Mouse (Mus musculus): ENCODE data around the gene Nat8f4. TPM values are rescaled to one million over a fixed set of nuclear protein-coding genes. Genes with fewer than 3 reads are reported as not detected.
"Not testable (repeated sequence)": the region's sequence is repeated elsewhere in the genome, so short reads cannot be mapped to it uniquely, and the experiment has no call there.

Nat8f4 gene
- 1 to 10 TPM; 3.6 to 4.7 TPM for total RNA-seq (2021)

GRCm38 (mm10) chr6:85904642-85905061 lies at the start of gene Nat8f4:
Gene Nat8f4 (minus strand): TSS chr6:85904884.
- DNase-seq: peak; percentile 78
- intact Hi-C loops (cut with DNase I): not testable (repeated sequence)

GRCm38 (mm10) chr6:85948549-85948948 lies 43.9 kb upstream of the Nat8f4 start:
- no peak for DNase-seq

GRCm38 (mm10) chr6:85942469-85942868 lies 37.8 kb upstream of the Nat8f4 start:
- DNase-seq: no peak
- intact Hi-C loops (cut with DNase I): loop anchor here (10.0 kb wide), 1 partner anchor 442 kb away; no protein-coding TSS in a partner anchor

More at GRCm38 (mm10) chr6:85948549-85948948, 43.9 kb upstream of the Nat8f4 start:
- intact Hi-C loops (cut with DNase I): loop anchor here (10.0 kb wide), 1 partner anchor 436 kb away; no protein-coding TSS in a partner anchor

- intact Hi-C loops (cut with DNase I): no loop called here
These were observed 34.0 kb upstream of the Nat8f4 start for GRCm38 (mm10) chr6:85938701-85939100.

GRCm38 (mm10) chr6:85936508-85937465 lies 32.1 kb upstream of the Nat8f4 start:
- intact Hi-C loops (cut with DNase I): not testable (repeated sequence)
- DNase-seq: peak; percentile 81

More at GRCm38 (mm10) chr6:85938701-85939100, 34.0 kb upstream of the Nat8f4 start:
- no peak for DNase-seq

- intact Hi-C loops (cut with DNase I): no loop called here
These were observed 31.0 kb upstream of the Nat8f4 start for GRCm38 (mm10) chr6:85935646-85936045.

GRCm38 (mm10) chr6:85934047-85934446 lies 29.4 kb upstream of the Nat8f4 start:
- intact Hi-C loops (cut with DNase I): no loop called here
- DNase-seq: no peak

More at GRCm38 (mm10) chr6:85935646-85936045, 31.0 kb upstream of the Nat8f4 start:
- no peak for DNase-seq

GRCm38 (mm10) chr6:85929312-85929711 lies 24.6 kb upstream of the Nat8f4 start:
- intact Hi-C loops (cut with DNase I): no loop called here
- DNase-seq: no peak

- DNase-seq: no peak
- intact Hi-C loops (cut with DNase I): no loop called here
These were observed 23.1 kb upstream of the Nat8f4 start for GRCm38 (mm10) chr6:85927476-85928464.

GRCm38 (mm10) chr6:85926709-85927108 lies 22.0 kb upstream of the Nat8f4 start:
- no peak for DNase-seq
- intact Hi-C loops (cut with DNase I): no loop called here

- DNase-seq: no peak
- intact Hi-C loops (cut with DNase I): no loop called here
These were observed 19.0 kb upstream of the Nat8f4 start for GRCm38 (mm10) chr6:85923643-85924042.

- intact Hi-C loops (cut with DNase I): no loop called here
These were observed 14.7 kb upstream of the Nat8f4 start for GRCm38 (mm10) chr6:85919401-85919800.

GRCm38 (mm10) chr6:85918341-85918740 lies 13.7 kb upstream of the Nat8f4 start:
- DNase-seq; intact Hi-C loops (cut with DNase I): not testable (repeated sequence)

More at GRCm38 (mm10) chr6:85919401-85919800, 14.7 kb upstream of the Nat8f4 start:
- no peak for DNase-seq

GRCm38 (mm10) chr6:85916596-85916995 lies 11.9 kb upstream of the Nat8f4 start:
- no peak for DNase-seq
- intact Hi-C loops (cut with DNase I): no loop called here

- DNase-seq: peak; percentile 88
- intact Hi-C loops (cut with DNase I): not testable (repeated sequence)
These were observed 11.1 kb upstream of the Nat8f4 start, which contains the start of gene Nat8f1 for GRCm38 (mm10) chr6:85915539-85916513. Gene Nat8f1 (minus strand): TSS chr6:85915687.

- intact Hi-C loops (cut with DNase I): no loop called here
- DNase-seq: no peak
These were observed 10.5 kb upstream of the Nat8f4 start for GRCm38 (mm10) chr6:85915141-85915538.

- DNase-seq: no peak
- intact Hi-C loops (cut with DNase I): no loop called here
These were observed 6.9 kb upstream of the Nat8f4 start, which contains the start of gene Tprkb for GRCm38 (mm10) chr6:85911587-85911986. Gene Tprkb (plus strand): TSS chr6:85911865.

GRCm38 (mm10) chr6:85909704-85910103 lies 5.0 kb upstream of the Nat8f4 start:
- DNase-seq: no peak
- intact Hi-C loops (cut with DNase I): no loop called here

- DNase-seq: no peak
- intact Hi-C loops (cut with DNase I): no loop called here
These were observed 3.7 kb upstream of the Nat8f4 start for GRCm38 (mm10) chr6:85908341-85908740.

All from left cerebral cortex, postnatal 4 days (tissue).